Comparison of ENCODE assay signal across 9 mouse cellular contexts in genomic region chr2:73560899-73561664, GRCm38 (mm10). TPM values are rescaled to one million over a fixed set of nuclear protein-coding genes. Genes with fewer than 3 reads are reported as not detected.
A peak's percentile ranks its signal among the peaks of the same experiment; 100 is the strongest.
DNase-seq lines count a peak whose midpoint lies in the region; ATAC-seq lines count a peak whose summit lies in the region.
"Had no signal": no experiment of that assay in that cellular context is flagged by ENCODE, and none has a peak within 500 bp of the region (broad histone marks: within the 10 kb centered on the region; RNA-seq: fewer than 3 reads in every experiment).

No protein-coding gene starts in this region.

- peak overlapping the region; percentile 45 for H3K4me3 ChIP-seq in kidney, embryonic 15.5 days (replicated peaks)
- H3K4me3 ChIP-seq in intestine, embryonic 16.5 days (ENCODE audit: low read length) = peak overlapping the region; percentile 37
- peak overlapping the region; percentile 42 for H3K4me3 ChIP-seq in neural tube, embryonic 12.5 days

- WGBS in kidney, embryonic 15.5 days = 2% methylated on average over 23 of the region's 23 CpGs
- WGBS in intestine, embryonic 16.5 days = 2% methylated on average over 20 of the region's 23 CpGs
- WGBS in neural tube, embryonic 12.5 days = 1% methylated on average over 20 of the region's 23 CpGs

- H3K36me3 ChIP-seq in kidney, embryonic 15.5 days = no peaks in the 10 kb centered on the region
- no peaks in the 10 kb centered on the region for H3K36me3 ChIP-seq in intestine, embryonic 16.5 days (ENCODE audit: control insufficient read depth, insufficient read depth, low read length)
- no peaks in the 10 kb centered on the region for H3K36me3 ChIP-seq in neural tube, embryonic 12.5 days

- no peaks in the 10 kb centered on the region for H3K27me3 ChIP-seq in kidney, embryonic 15.5 days
- no peaks in the 10 kb centered on the region for H3K27me3 ChIP-seq in intestine, embryonic 16.5 days (replicated peaks; ENCODE audit: control insufficient read depth, insufficient read depth, low read length)
- H3K27me3 ChIP-seq in neural tube, embryonic 12.5 days (replicated peaks) = no peaks in the 10 kb centered on the region

- no peak for DNase-seq in kidney, adult 9 months
- DNase-seq in embryo, embryonic 9.5 days (ENCODE audit: extremely low spot score) = peak; percentile 53
- no peak for DNase-seq in adrenal gland, adult 8-10 months
- no peak for DNase-seq in frontal cortex, postnatal 36 days (ENCODE audit: low spot score in 2 of 2)
- DNase-seq in right cerebral cortex, postnatal 25 days = no peak

- H3K27ac ChIP-seq in kidney, embryonic 15.5 days = no peak overlapping the region
- no peak overlapping the region for H3K27ac ChIP-seq in intestine, embryonic 16.5 days (ENCODE audit: low read length)
- no peak overlapping the region for H3K27ac ChIP-seq in neural tube, embryonic 12.5 days

- peaks cover 21% of the 10 kb centered on the region for H3K4me1 ChIP-seq in kidney, embryonic 15.5 days
- H3K4me1 ChIP-seq in intestine, embryonic 16.5 days (ENCODE audit: control insufficient read depth, insufficient read depth, low read length) = peaks cover 8% of the 10 kb centered on the region
- peaks cover 10% of the 10 kb centered on the region for H3K4me1 ChIP-seq in neural tube, embryonic 12.5 days

- H3K9ac ChIP-seq in kidney, embryonic 15.5 days = 0 out of 2 replicates have a peak overlapping the region, but pooled peaks have one; percentile 7
- H3K9ac ChIP-seq in intestine, embryonic 16.5 days (ENCODE audit: low read depth, low read length) = peak overlapping the region; percentile 40; the same call in 1 of the 2 replicates
- H3K9ac ChIP-seq in neural tube, embryonic 12.5 days = peak overlapping the region; percentile 49

- ATAC-seq in kidney, embryonic 15.5 days (replicated peaks; ENCODE audit: low FRiP score) = peak; percentile 50
- ATAC-seq in intestine, embryonic 16.5 days = peak; percentile 64
- peak; percentile 46 for ATAC-seq in neural tube, embryonic 12.5 days (ENCODE audit: low FRiP score, low read depth)

- H3K4me2 ChIP-seq in kidney, embryonic 15.5 days = peak overlapping the region; percentile 77
- peak overlapping the region; percentile 62 for H3K4me2 ChIP-seq in intestine, embryonic 16.5 days (ENCODE audit: low read depth, low read length)
- H3K4me2 ChIP-seq in neural tube, embryonic 12.5 days (replicated peaks) = peak overlapping the region; percentile 77

- H3K9me3 ChIP-seq in kidney, embryonic 15.5 days (replicated peaks) = no peaks in the 10 kb centered on the region
- H3K9me3 ChIP-seq in intestine, embryonic 16.5 days (ENCODE audit: control insufficient read depth, low read length) = no peaks in the 10 kb centered on the region
- no peaks in the 10 kb centered on the region for H3K9me3 ChIP-seq in neural tube, embryonic 12.5 days

RNA-seq across cellular contexts. Expression of gene Chrna1, which starts 19.1 kb away (rescaled TPM):
- 1.3 and 1.4 TPM in 2 replicates for polyA plus RNA-seq in kidney, embryonic 15.5 days (2015; fragmentation: Nextera tagmentation; extraction: Ambion mirVana)
- polyA plus RNA-seq in intestine, embryonic 16.5 days (2015; fragmentation: Nextera tagmentation; extraction: Ambion mirVana) = 0.10 TPM in 2 replicates
- polyA plus RNA-seq in neural tube, embryonic 12.5 days (2016; fragmentation: Nextera tagmentation; extraction: Ambion mirVana) = 1.2 and 1.7 TPM in 2 replicates
- total RNA-seq in adrenal gland, adult 8-10 months (2022) = under 1 TPM in 3 of 4 experiments, not detected in 1; 0.05 to 0.09 (median 0.06) TPM
- polyA plus RNA-seq: spleen, adult 2 months had no signal

RNA-seq across cellular contexts. Expression of gene Wipf1, which starts 31.5 kb away (rescaled TPM):
- 8.7 and 9.7 TPM in 2 replicates for polyA plus RNA-seq in kidney, embryonic 15.5 days (2015; fragmentation: Nextera tagmentation; extraction: Ambion mirVana)
- polyA plus RNA-seq in intestine, embryonic 16.5 days (2015; fragmentation: Nextera tagmentation; extraction: Ambion mirVana) = 9.0 and 10.7 TPM in 2 replicates
- 5.0 and 5.8 TPM in 2 replicates for polyA plus RNA-seq in neural tube, embryonic 12.5 days (2016; fragmentation: Nextera tagmentation; extraction: Ambion mirVana)
- total RNA-seq in adrenal gland, adult 8-10 months (2022) = 10 to 100 TPM; 14.3 to 30.5 (median 19.8) TPM
